Mouse (Mus musculus) CH12.LX (cell line): Measurements from ENCODE around the gene Fyb.

ENCODE experiments used
- CTCF ChIP-seq, 2 experiments: IDR thresholded peaks in 1 of 2; conservative IDR thresholded peaks in 1 of 2; 2 replicates each; pipeline ENCODE4 v1.5.1; 2011 to 2012; ENCODE audit warnings: low read depth in 2 of 2, low read length in 2 of 2, improper control_type of control experiment in 1 of 2, inconsistent platforms in 1 of 2, mild to moderate bottlenecking in 1 of 2, moderate library complexity in 1 of 2
- POLR2A ChIP-seq: IDR thresholded peaks from 2 replicates; pipeline ENCODE4 v1.6.1; 2011; ENCODE audit warnings: low read depth, mild to moderate bottlenecking, improper control_type of control experiment, low read length
- USF1 ChIP-seq: IDR thresholded peaks from 2 replicates; pipeline ENCODE4 v1.6.1; 2014; ENCODE audit warnings: low read depth, mild to moderate bottlenecking, inconsistent platforms, low read length, improper control_type of control experiment

DNA sequence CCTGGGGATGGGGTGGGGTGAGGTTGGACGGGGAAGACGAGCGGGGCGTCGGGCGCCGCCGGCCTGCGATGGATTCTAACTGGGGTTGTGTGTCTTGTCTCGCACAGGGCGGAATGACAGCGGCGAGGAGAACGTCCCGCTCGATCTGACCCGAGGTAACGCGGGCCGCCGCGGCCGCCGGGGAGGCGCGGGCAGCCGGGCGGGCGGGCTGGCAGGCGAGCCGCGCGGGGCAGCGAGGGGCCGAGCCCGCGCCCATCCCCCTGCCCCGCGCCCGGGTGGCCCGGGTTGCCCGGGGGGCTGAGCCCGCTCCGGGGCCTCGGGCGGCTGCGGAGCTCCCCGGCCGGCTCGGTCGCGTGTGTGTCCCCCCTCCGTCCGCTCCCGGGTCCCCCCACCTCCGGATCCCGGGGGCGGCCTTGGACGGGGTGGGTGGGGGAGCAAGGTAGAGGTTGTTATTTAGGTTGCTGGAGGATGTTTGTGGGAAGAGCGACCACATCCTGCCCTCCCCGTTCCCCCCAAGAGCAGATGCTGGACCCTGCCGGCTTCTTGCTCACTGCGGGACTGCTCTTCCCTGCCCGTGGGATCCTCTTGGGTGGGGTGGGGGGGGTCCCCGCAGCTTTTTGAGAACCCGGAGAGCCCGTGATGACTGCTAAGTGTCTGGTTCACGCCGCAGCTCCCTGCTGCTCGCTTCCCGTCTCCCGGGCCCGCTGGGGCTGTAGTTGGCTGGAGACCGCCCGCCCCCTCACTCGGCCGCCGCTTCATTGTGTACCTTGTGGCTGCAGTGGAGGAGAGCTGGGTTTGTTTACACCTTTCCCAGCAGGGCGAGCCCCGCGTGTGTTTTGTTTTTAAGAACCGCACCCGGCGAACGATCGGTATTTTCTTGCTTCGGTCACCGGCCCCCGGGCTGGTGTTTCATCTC lies 186.1 kb downstream of the Fyb start:
- TF ChIP-seq POLR2A: no peak
- no peak for TF ChIP-seq CTCF (conservative IDR thresholded peaks at IDR 0.05 in 1 of 2, IDR thresholded peaks at IDR 0.05 in 1 of 2; ENCODE audit: low read depth in 2 of 2, low read length in 2 of 2)
- TF ChIP-seq USF1: no peak
